Comparison of ENCODE assay signal across 8 mouse cellular contexts in genomic region chr4:74231405-74231804, GRCm38 (mm10). TPM values are rescaled to one million over a fixed set of nuclear protein-coding genes. Genes with fewer than 3 reads are reported as not detected.
DNase-seq lines count a peak whose midpoint lies in the region; ATAC-seq and TF ChIP-seq lines count a peak whose summit lies in the region.

No protein-coding gene starts in this region.

- ATAC-seq in cerebellum, adult (ENCODE audit: insufficient number of reproducible peaks, low FRiP score, low TSS enrichment): peak; percentile 28; the same call in 1 of the 2 replicates
- ATAC-seq in hindbrain, embryonic 11.5 days (ENCODE audit: low FRiP score): peak; percentile 50
- no peak; the same call in 1 of the 2 replicates for ATAC-seq in lung, postnatal 0 days

- no peaks in the 10 kb centered on the region for H3K27me3 ChIP-seq in hindbrain, embryonic 11.5 days (ENCODE audit: control insufficient read depth, insufficient read depth, low read length)
- H3K27me3 ChIP-seq in lung, postnatal 0 days (replicated peaks; ENCODE audit: insufficient read depth, low read length): no peaks in the 10 kb centered on the region

- 69% methylated on average over 5 of the region's 5 CpGs for WGBS in hindbrain, embryonic 11.5 days
- 59% methylated on average over 5 of the region's 5 CpGs for WGBS in lung, postnatal 0 days

- H3K27ac ChIP-seq in hindbrain, embryonic 11.5 days (ENCODE audit: low read depth, low read length): no peak overlapping the region
- no peak overlapping the region for H3K27ac ChIP-seq in layer of hippocampus, adult 2 months
- no peak overlapping the region for H3K27ac ChIP-seq in lung, postnatal 0 days (ENCODE audit: low read length)

- H3K9ac ChIP-seq in hindbrain, embryonic 11.5 days (ENCODE audit: low read depth, low read length): no peak overlapping the region
- no peak overlapping the region for H3K9ac ChIP-seq in lung, postnatal 0 days (replicated peaks; ENCODE audit: low read depth)

- H3K4me1 ChIP-seq in hindbrain, embryonic 11.5 days (replicated peaks; ENCODE audit: control insufficient read depth, insufficient read depth, low read length): no peaks in the 10 kb centered on the region
- no peaks in the 10 kb centered on the region for H3K4me1 ChIP-seq in lung, postnatal 0 days (ENCODE audit: insufficient read depth, low read depth, low read length)

- peak; percentile 76 for TF ChIP-seq CTCF in layer of hippocampus, adult 2 months (conservative IDR thresholded peaks at IDR 0.05)
- TF ChIP-seq CTCF in lung, postnatal 0 days (IDR thresholded peaks at IDR 0.05): peak; percentile 71

- no peaks in the 10 kb centered on the region for H3K9me3 ChIP-seq in hindbrain, embryonic 11.5 days (ENCODE audit: control insufficient read depth, low read length)
- no peaks in the 10 kb centered on the region for H3K9me3 ChIP-seq in lung, postnatal 0 days (ENCODE audit: low read length)

- H3K36me3 ChIP-seq in hindbrain, embryonic 11.5 days (ENCODE audit: control insufficient read depth, insufficient read depth, low read length): no peaks in the 10 kb centered on the region
- no peaks in the 10 kb centered on the region for H3K36me3 ChIP-seq in lung, postnatal 0 days (ENCODE audit: insufficient read depth, low read length)

- DNase-seq in cerebellum, adult 11-12 months: no peak
- DNase-seq in ZHBTc4 (ENCODE audit: low read depth, low spot score): peak; percentile 79
- DNase-seq in embryo, embryonic 10.5 days (ENCODE audit: low spot score): peak; percentile 66
- DNase-seq in hindbrain, embryonic 11.5 days (ENCODE audit: low spot score): peak; percentile 62
- peak; percentile 34 to 37 for DNase-seq in layer of hippocampus, adult 2 months (ENCODE audit: low spot score in 2 of 2)
- DNase-seq in lung, postnatal 0 days (ENCODE audit: low spot score): peak; percentile 7
- peak; percentile 54 for DNase-seq in retina, postnatal 7 days (ENCODE audit: low read depth, low spot score)

- no peak overlapping the region for H3K4me3 ChIP-seq in hindbrain, embryonic 11.5 days (ENCODE audit: low read depth, low read length)
- no peak overlapping the region for H3K4me3 ChIP-seq in layer of hippocampus, adult 2 months
- no peak overlapping the region for H3K4me3 ChIP-seq in lung, postnatal 0 days (ENCODE audit: low read depth, low read length)

- no peak overlapping the region for H3K4me2 ChIP-seq in hindbrain, embryonic 11.5 days (replicated peaks; ENCODE audit: low read depth, low read length)
- H3K4me2 ChIP-seq in lung, postnatal 0 days (replicated peaks; ENCODE audit: low read depth, low read length): no peak overlapping the region

- no peak for TF ChIP-seq EP300 in lung, postnatal 0 days (IDR thresholded peaks at IDR 0.05)

RNA-seq across cellular contexts. Expression of gene Kdm4c, which starts 10.9 kb away (rescaled TPM):
- polyA plus RNA-seq in hindbrain, embryonic 11.5 days (2014; fragmentation: Nextera tagmentation; extraction: Ambion mirVana): 17.8 and 18.3 TPM in 2 replicates
- total RNA-seq in layer of hippocampus, adult 2 months (2021): 10 to 100 TPM; 27.8 to 28.7 TPM
- polyA plus RNA-seq in lung, postnatal 0 days (2015; fragmentation: Nextera tagmentation; extraction: Ambion mirVana): 8.9 and 9.8 TPM in 2 replicates
